Mouse (Mus musculus) fibroblast of lung, adult 2 months (primary cell): ENCODE measurements at regions not wholly inside any gene's neighbourhood (a gene's known extent, or its start where the extent isn't known, plus 50 kb on each side); places are given as distances from the start of the nearest gene placed in this dataset.

Experiments
- DNase-seq: peaks from one replicate; pipeline ENCODE4 v3.0.0-alpha.2; 2011; ENCODE audit warnings: low read depth

DNA sequence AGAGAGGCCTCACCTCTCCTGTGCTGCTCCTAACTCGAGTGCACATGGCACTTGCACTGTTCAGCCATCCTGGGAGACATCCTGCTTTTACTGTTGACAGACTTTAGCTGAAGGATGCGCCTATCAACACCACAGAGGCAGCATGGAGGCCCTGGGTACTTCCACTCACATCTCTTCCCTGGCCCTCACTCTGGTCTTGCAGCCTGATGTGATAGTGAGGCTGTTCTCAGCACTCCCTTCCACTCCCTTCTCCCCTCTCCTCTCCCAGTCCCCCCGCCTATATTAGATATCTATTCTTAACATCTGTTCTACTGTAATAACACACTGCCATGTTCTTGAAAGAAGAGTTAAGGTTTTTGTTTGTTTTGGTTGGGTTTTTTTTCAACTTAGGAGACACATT, 50.2 kb upstream of the Bod1 start:
- no peak for DNase-seq

- no peak for DNase-seq
Observed at GRCm38 (mm10) chr11:31724506-31724905, 52.8 kb upstream of the Bod1 start.

DNA sequence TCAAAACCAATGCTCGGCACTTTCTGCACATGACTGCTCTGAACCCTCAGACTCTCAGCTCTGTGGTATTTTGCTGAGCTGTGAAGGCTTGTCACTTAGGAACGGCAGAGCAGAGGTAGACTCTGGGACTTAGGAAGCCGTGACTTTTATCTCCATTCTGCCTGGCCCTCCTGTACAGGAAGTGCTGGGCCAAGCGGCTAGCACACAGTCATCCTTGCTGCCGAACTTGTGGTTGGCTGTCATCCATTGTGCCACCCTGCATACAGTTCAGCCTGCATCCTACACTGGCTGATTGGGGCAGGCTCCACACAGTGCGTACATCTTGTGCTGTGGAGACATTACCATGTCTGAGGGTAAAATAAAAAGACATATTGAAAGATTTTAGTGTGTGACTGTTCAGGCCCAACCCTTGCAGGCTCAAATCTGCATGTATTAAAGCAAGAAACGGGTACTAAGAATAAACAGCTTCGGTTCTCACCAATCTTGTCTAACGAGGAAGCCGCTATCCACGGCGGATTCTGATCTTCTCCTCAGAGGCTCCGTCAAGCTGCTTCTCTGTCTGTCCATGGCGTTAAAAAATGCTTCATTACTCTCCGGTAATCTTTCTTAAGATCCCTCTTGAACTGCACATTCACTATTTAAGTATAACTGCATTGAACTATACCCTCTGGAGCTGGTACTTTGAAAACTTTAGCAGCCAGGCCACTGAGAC, 54.4 kb upstream of the Bod1 start:
- no peak for DNase-seq

DNA sequence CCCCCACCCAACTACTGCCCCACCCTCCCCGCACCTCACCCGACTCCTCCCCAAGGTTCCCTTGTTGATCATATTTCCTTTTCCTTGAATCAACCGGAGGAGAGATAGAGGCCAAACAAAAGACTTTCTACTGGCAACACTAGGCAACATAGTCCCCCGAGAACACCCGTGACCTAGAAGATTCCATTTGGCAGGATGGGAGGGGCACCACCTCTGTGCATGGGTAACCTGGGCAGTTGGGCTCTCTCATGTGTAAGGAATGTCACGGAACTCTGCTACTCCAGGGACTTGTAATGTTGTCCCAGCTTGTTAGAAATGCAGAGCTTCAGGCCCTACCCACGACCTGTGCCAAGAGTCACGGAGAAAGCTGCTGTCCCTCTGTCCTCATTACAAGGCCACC, 55.6 kb upstream of the Bod1 start:
- DNase-seq = no peak

GRCm38 (mm10) chr11:31729728-31730127, 58.0 kb upstream of the Bod1 start:
- DNase-seq = no peak

GRCm38 (mm10) chr11:31730181-31730580, 58.5 kb upstream of the Bod1 start:
- no peak for DNase-seq

DNA sequence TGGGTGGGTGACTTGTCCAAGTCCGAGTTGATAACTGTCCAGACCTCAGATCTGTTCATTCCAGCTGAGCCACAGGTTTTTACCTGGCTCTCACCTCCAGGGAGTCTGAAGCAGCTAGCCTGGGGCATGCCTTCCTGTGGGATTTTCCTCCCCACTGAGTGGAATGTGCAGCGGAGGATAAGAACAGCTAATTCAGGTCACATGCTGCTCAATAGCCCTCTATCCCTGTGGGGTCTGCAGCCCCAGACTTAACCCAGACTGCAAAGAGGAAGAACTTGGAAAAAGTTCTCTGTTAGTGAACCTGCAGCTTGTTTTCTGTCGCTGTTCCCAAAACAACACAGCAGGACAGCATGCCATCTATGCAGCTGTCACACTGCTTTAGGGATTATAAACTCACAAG, 59.0 kb upstream of the Bod1 start:
- DNase-seq = no peak

DNA sequence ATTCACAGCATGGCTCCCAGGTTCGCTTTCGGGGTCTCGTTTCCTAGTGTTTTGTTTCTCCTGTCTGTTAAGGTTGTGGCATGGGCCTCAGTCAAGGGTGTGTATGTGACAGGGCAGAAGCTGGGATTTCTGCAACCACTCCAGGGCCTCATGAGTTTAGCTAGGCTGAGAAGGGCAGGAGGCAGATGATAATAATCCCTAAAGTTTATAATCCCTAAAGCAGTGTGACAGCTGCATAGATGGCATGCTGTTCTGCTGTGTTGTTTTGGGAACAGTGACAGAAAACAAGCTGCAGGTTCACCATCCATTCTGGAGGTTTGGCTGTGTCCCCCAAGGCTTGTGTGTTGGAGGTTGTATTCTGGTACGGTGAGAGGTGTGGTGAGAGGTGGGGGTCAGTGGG, 59.8 kb upstream of the Bod1 start:
- DNase-seq = no peak

- no peak for DNase-seq
Observed at GRCm38 (mm10) chr11:31732342-31732741, 60.7 kb upstream of the Bod1 start.

GRCm38 (mm10) chr11:31732958-31733357, 61.3 kb upstream of the Bod1 start:
- no peak for DNase-seq

DNA sequence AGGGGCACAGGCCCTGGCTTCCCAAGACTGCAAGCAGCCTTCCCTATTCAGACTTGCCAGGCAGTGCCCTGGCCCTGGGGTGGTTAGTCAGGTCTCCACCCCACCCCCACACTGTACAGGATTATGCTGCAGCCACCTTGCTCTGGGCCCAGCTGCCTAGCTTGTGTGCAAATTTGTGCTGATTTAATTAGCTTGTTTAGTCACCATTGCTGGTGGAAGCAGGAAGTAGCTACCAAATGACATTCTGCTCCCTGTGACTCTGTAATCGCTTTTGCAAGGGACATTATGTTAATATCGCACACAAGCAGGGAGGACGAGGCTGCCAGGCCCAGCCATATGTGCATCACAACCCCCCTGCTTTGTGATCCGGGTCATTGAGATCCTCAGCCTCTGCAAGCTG, 62.4 kb upstream of the Bod1 start:
- no peak for DNase-seq

DNA sequence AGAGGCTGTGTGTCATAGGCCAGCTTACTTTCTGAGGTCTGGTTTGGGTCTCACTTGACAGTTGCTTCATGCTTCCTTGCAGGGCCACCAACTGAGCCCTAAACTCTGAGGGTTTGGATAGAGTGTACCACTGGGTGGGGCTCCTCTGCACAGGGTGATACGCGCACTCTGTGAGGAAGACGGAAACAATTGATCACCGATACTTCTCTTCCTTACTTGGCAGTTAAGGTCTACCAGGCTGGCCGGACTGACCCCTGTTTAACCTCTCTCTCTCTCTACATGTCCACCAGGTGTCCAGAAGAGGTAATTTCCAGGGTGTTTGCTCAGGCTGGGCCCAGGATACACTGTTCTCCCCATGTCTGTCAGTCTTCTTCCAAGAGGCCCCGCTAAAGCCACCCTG, 63.6 kb upstream of the Bod1 start:
- no peak for DNase-seq

- no peak for DNase-seq
Observed at GRCm38 (mm10) chr11:31736086-31736485, 64.4 kb upstream of the Bod1 start.

DNA sequence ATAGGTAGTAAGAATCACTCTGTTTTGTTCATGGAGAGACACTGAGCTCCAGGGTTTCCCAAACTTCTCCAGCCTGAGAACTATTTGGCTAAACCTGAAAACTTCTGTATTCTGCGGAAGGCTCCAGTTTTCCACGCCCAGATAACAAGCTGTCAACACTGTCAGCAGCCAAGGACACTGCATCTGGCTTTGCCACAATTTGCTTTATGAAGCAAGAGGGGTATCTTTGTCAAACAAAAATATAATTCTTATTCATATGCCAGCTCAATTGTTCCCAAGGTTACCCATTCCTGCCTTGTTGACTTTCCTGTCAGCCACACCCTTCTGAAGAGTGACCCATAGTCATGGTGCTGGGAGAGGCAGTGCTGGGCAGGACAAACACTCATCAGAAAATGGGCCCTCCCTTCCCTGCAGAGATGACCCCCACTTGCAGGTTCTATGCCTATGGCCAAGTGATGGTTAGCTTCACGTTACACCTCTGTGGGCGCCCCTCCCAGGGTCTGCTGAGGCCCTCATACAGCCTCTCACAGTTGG, 64.9 kb upstream of the Bod1 start:
- no peak for DNase-seq

DNA sequence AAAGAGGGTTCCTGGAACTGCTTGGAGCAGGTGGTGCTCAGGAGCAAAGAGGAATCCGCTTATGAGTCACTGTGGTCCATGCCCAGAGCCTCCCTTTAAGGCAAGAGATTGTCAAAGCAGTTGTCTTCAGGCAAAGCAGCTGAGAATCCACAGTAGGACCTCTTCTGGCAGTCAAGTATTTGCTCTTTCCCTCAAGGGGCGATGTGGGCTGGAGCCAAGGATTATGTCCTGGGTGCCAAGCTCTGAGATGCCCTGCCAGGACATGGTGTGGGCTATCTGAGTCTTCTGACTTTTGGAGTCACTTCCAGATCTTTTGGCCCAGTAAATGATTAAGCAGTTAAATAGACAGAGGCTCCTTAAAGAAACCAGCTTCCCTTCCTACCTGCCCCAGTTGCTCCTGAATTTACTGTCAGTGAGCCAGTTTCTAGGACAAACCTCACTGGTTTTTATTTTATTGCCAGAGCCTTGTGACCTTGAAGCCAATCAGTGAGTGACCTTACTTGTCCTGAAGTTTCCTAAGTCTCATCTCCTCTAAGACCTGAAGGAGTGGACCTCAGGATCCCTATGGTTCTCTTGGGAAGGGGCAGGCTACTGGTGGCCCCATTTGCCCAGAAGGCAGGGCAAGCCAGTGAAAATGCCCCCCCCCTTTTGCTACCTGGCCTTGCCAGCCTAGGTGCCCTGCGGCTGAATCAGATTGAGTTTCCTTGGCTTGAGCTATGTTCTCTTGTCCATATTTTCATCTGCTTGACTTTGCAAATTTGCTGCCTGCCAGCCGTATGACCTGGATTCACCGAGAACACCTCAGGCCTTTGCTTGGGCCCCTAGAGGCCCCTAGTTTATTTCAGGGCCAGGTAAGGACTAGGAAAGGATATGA, 66.7 kb upstream of the Bod1 start:
- DNase-seq = no peak

- DNase-seq = no peak
Observed at GRCm38 (mm10) chr11:31740409-31740808, 68.7 kb upstream of the Bod1 start.

DNA sequence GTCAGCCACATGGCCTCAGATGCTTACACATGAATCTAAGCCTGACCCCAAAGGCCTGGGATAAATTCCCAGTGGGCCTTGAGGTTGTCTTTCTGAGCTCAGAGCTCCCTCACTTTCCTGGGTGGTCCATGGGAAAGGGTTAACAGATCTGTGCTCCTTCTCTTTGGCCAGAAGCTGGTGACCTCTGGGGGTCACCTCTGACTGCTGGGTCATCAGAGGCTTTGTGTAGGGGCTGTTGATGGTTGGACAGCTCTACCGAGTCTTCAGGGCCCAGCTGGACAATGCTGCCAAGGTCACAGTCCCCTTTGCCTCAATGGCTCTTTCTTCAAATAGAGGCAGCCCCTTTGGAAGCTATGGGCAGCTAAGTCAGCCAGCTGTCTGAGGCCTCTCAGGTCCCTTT, 70.5 kb upstream of the Bod1 start:
- DNase-seq = no peak

GRCm38 (mm10) chr11:31744076-31744785, 72.5 kb upstream of the Bod1 start:
- no peak for DNase-seq

DNA sequence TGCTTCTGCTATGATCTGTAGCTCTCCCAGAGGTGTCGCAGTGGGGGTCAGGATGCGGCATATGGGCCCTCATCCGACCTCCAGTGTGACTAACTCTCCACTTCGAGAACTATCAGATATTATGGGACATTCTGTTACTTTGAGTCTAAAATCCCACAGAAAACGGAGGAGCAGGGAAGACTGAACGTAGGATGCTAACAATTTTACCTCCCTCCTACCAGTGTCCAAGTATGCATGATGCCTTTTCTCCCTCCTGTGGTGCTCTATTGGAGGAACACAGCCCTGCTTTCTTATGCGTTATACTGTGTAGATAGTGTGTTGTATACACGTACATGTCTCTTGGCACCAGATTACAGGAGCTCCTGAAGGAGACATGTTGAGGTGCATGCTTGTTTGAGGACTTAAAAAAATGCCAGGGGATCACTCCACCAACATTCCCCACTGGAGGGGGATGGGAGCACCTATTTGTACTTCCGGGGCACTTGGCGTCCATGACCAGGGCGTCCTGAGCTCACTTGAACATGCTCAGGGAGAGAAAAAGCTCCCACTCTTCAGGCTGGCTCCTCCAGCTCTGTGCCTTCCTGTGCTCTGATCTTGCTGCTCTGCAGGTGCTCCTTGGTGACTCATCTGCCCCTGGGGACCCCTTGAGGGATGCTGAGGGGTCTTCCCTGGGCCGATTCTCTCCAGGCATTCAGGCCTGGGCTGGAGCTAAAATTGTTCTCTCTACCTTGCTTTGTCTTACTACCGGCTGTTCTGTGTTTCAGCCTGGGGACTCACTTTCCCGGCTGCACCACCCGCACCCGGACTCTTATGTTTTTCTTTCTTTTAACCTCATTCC, 73.6 kb upstream of the Bod1 start:
- DNase-seq = no peak

DNA sequence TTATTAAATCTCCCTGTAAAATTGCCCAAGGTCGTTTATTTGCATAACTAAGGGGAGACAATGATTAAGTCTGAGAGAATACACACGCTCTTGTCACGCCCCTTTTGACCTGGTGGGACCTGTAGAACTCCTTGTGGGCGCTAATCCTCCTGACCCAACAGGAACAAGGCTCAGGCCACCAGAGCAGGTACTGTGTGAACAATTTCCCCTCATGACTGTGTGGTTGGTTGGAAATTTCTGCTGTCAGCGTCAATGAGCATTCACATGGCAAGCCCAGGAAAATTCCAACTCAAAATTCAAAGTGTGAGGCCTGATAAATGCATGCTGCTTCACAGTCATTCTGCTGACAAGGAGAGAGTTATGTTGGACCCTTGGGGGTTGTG, 74.2 kb upstream of the Bod1 start:
- DNase-seq = no peak

DNA sequence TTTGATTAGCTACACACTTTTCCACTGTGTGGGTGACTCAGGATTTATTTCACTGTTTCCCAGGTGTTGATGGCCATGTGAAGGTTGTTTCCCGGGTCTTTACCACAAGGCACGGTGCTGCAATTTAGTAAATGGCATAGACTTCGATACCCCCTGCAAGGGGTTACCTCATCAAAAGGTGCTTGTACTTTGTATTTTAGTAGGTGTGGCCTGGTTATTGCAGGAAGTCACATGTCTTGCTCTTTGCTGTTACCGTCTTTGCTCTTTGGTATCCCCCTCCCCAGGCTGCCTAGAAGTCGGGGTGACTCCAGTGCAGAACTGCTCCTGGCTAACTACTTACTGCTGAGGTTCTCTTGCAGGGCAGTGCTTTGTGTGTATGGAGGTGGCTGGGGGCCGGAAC, 74.8 kb upstream of the Bod1 start:
- DNase-seq = no peak

- DNase-seq = no peak
Observed at GRCm38 (mm10) chr11:31746939-31747338, 75.3 kb upstream of the Bod1 start.
